7 mouse cellular contexts compared by ENCODE assay signal in the genomic region with DNA sequence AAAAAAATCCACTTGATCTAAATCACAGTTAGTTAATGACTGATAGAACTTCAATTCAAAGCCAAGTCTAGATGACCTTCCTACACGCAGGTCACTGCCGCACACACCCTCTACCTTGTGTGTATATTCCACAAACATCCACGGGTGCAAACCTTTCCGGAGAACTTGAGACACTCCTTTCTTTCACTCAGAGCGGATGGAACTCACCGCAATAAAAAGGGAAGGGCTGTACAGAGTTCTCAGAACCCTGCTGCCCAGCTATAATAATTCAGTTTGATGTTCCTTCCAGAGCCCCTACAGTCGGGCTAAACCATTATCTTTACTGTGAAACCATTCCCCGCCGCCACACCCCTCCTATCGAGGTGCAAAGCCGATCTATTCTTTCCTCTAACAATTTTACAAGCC. TPM values are rescaled to one million over a fixed set of nuclear protein-coding genes. Genes with fewer than 3 reads are reported as not detected.
DNase-seq lines count a peak whose midpoint lies in the region; ATAC-seq and TF ChIP-seq lines count a peak whose summit lies in the region.

No protein-coding gene starts in this region.

- in situ Hi-C loops in CH12.LX (cut with MboI; ENCODE audit: low pct_ligation_motif_present, low pct_unique_long_range_greater_than_20kb, low sequenced_read_pairs): loop anchor here (5.0 to 10.0 kb wide), 2 partner anchors 36 to 93 kb away; no protein-coding TSS in a partner anchor

- H3K9me3 ChIP-seq in CH12.LX (replicated peaks; ENCODE audit: low read length): no peaks in the 10 kb centered on the region
- H3K9me3 ChIP-seq in forebrain, embryonic 12.5 days: no peaks in the 10 kb centered on the region
- no peaks in the 10 kb centered on the region for H3K9me3 ChIP-seq in midbrain, postnatal 0 days (ENCODE audit: low read length)

- no peak for TF ChIP-seq CTCF in CH12.LX (conservative IDR thresholded peaks at IDR 0.05 in 1 of 2, IDR thresholded peaks at IDR 0.05 in 1 of 2; ENCODE audit: low read depth in 2 of 2, low read length in 2 of 2)
- TF ChIP-seq CTCF in midbrain, postnatal 0 days (IDR thresholded peaks at IDR 0.05): no peak

- H3K4me2 ChIP-seq in CH12.LX (ENCODE audit: insufficient read depth, low read depth, poor library complexity, severe bottlenecking): peak overlapping the region; percentile 54
- peak overlapping the region; percentile 75 for H3K4me2 ChIP-seq in forebrain, embryonic 12.5 days
- peak overlapping the region; percentile 70 for H3K4me2 ChIP-seq in midbrain, postnatal 0 days (ENCODE audit: low read depth, low read length, poor library complexity, severe bottlenecking)

- no peak for TF ChIP-seq RAD21 in CH12.LX (IDR thresholded peaks at IDR 0.05; ENCODE audit: low read depth, low read length)

- DNase-seq in 416B (ENCODE audit: low read depth) (peak; percentile 56), CH12.LX (ENCODE audit: extremely low read depth) (peak; percentile 15)
- peak; percentile 33 for DNase-seq in kidney, postnatal 36 days
- no peak for DNase-seq in midbrain, postnatal 0 days (ENCODE audit: low spot score)
- DNase-seq in gastrocnemius, postnatal 36 days: no peak
- no peak for DNase-seq in retina, postnatal 1 day

- dilution Hi-C loops in CH12.LX (cut with MboI; ENCODE audit: extremely low pct_ligation_motif_present, extremely low pct_unique_long_range_greater_than_20kb, low sequenced_read_pairs): no loop called here

- H3K27ac ChIP-seq in CH12.LX (ENCODE audit: insufficient read depth, low read depth): no peak overlapping the region
- H3K27ac ChIP-seq in forebrain, embryonic 12.5 days: no peak overlapping the region
- peak overlapping the region; percentile 79 for H3K27ac ChIP-seq in midbrain, postnatal 0 days (ENCODE audit: low read depth, low read length)

- peak overlapping the region; percentile 73 to 99 (median 87) for H3K4me3 ChIP-seq in CH12.LX (replicated peaks in 1 of 3; ENCODE audit: low read depth in 2 of 3, low read length in 2 of 3, poor library complexity in 1 of 3)
- H3K4me3 ChIP-seq in forebrain, embryonic 12.5 days (replicated peaks): peak overlapping the region; percentile 92
- H3K4me3 ChIP-seq in midbrain, postnatal 0 days (ENCODE audit: low read depth, low read length): peak overlapping the region; percentile 88

- no peak for TF ChIP-seq EP300 in CH12.LX (IDR thresholded peaks at IDR 0.05; ENCODE audit: low read length)

- 20% methylated on average over 11 of the region's 11 CpGs for WGBS in forebrain, embryonic 12.5 days
- WGBS in midbrain, postnatal 0 days: 10% methylated on average over 11 of the region's 11 CpGs

- no peaks in the 10 kb centered on the region for H3K36me3 ChIP-seq in CH12.LX (replicated peaks in 1 of 2; ENCODE audit: control insufficient read depth in 1 of 2, insufficient read depth in 1 of 2, low read length in 1 of 2)
- H3K36me3 ChIP-seq in forebrain, embryonic 12.5 days (replicated peaks): no peaks in the 10 kb centered on the region
- no peaks in the 10 kb centered on the region for H3K36me3 ChIP-seq in midbrain, postnatal 0 days (ENCODE audit: insufficient read depth, low read length)

- TF ChIP-seq POLR2A in CH12.LX (IDR thresholded peaks at IDR 0.05; ENCODE audit: low read depth, low read length): no peak

- no peaks in the 10 kb centered on the region for H3K27me3 ChIP-seq in CH12.LX (replicated peaks)
- H3K27me3 ChIP-seq in forebrain, embryonic 12.5 days: no peaks in the 10 kb centered on the region; the same call in 1 of the 2 replicates
- no peaks in the 10 kb centered on the region for H3K27me3 ChIP-seq in midbrain, postnatal 0 days (ENCODE audit: insufficient read depth, low read length)

- intact Hi-C loops in gastrocnemius, postnatal 36 days (cut with DNase I): no loop called here

- H3K9ac ChIP-seq in CH12.LX (ENCODE audit: insufficient read depth, low read depth): peak overlapping the region; percentile 83
- peak overlapping the region; percentile 86 for H3K9ac ChIP-seq in forebrain, embryonic 12.5 days
- peak overlapping the region; percentile 85 for H3K9ac ChIP-seq in midbrain, postnatal 0 days (replicated peaks; ENCODE audit: low read length, poor library complexity, severe bottlenecking)

- peaks cover 5 to 38% of the 10 kb centered on the region in 2 experiments for H3K4me1 ChIP-seq in CH12.LX (ENCODE audit: control insufficient read depth in 1 of 2, insufficient read depth in 2 of 2)
- H3K4me1 ChIP-seq in forebrain, embryonic 12.5 days: peaks cover 22% of the 10 kb centered on the region
- H3K4me1 ChIP-seq in midbrain, postnatal 0 days (ENCODE audit: insufficient read depth, low read length): peaks cover 5% of the 10 kb centered on the region

- H3K79me2 ChIP-seq in CH12.LX (replicated peaks; ENCODE audit: control insufficient read depth, extremely low read depth, insufficient read depth, poor library complexity, severe bottlenecking): peaks cover 17% of the 10 kb centered on the region

- ATAC-seq in forebrain, embryonic 12.5 days (ENCODE audit: low FRiP score): no peak
- 0 out of 2 replicates have a peak, but pooled peaks have one; percentile 24 for ATAC-seq in midbrain, postnatal 0 days (ENCODE audit: low FRiP score)

TF ChIP-seq in CH12.LX, 34 proteins besides CTCF, POLR2A, EP300 and RAD21:
- no peak for TF ChIP-seq USF1 (IDR thresholded peaks at IDR 0.05; ENCODE audit: low read depth, low read length)
- no peak for TF ChIP-seq ELF1 (IDR thresholded peaks at IDR 0.05; ENCODE audit: low read depth, low read length)
- TF ChIP-seq JUND (conservative IDR thresholded peaks at IDR 0.05; ENCODE audit: low read depth, low read length): no peak
- no peak for TF ChIP-seq USF2 (conservative IDR thresholded peaks at IDR 0.05; ENCODE audit: low read depth, low read length)
- TF ChIP-seq MAFK (IDR thresholded peaks at IDR 0.05; ENCODE audit: insufficient replicate concordance, low read length): no peak
- TF ChIP-seq PAX5 (IDR thresholded peaks at IDR 0.05; ENCODE audit: low read length): no peak
- no peak for TF ChIP-seq HCFC1 (IDR thresholded peaks at IDR 0.05; ENCODE audit: low read depth, low read length)
- TF ChIP-seq ZNF384 (IDR thresholded peaks at IDR 0.05; ENCODE audit: low read depth, low read length): no peak
- no peak for TF ChIP-seq KAT2A (IDR thresholded peaks at IDR 0.05; ENCODE audit: insufficient replicate concordance, low read length)
- TF ChIP-seq ZMIZ1 (IDR thresholded peaks at IDR 0.05; ENCODE audit: low read depth, low read length): no peak
- no peak for TF ChIP-seq MYC (IDR thresholded peaks at IDR 0.05; ENCODE audit: low read depth, low read length)
- TF ChIP-seq NRF1 (IDR thresholded peaks at IDR 0.05; ENCODE audit: low read depth, low read length): no peak
- TF ChIP-seq TCF12 (IDR thresholded peaks at IDR 0.05; ENCODE audit: low read depth, low read length): no peak

RNA-seq across cellular contexts. Expression of gene Gne, which starts 12.2 kb away (rescaled TPM):
- total RNA-seq in CH12.LX (2012; rRNA removed) (31.6 and 37.1 TPM in 2 replicates), CH12.LX (2014; rRNA removed) (23.6 and 35.3 TPM in 2 replicates)
- 34.4 and 35.5 TPM in 2 replicates for polyA plus RNA-seq in CH12.LX (2012; ENCODE audit: insufficient read length, low read depth)
- 20.1 and 21.2 TPM in 2 replicates for polyA plus RNA-seq in forebrain, embryonic 12.5 days (2016; fragmentation: Nextera tagmentation; extraction: Ambion mirVana)
- total RNA-seq in midbrain, postnatal 0 days (2014; rRNA removed): 37.6 and 42.4 TPM in 2 replicates
- 26.8 and 27.7 TPM in 2 replicates for polyA plus RNA-seq in midbrain, postnatal 0 days (2015; fragmentation: Nextera tagmentation; extraction: Ambion mirVana)
- total RNA-seq in gastrocnemius, postnatal 36 days (2021): 10 to 100 TPM in 1 of 2 experiments, 1 to 10 TPM in 1; 8.1 to 11.8 TPM

Comparison
In these comparisons a context has a peak if more than half of its experiments do, and no peak if none do; other contexts are left out.
1. DNase-seq: peak in 416B (single experiment), CH12.LX (single experiment) and kidney, postnatal 36 days (2 of 2); none in midbrain, postnatal 0 days (single experiment), gastrocnemius, postnatal 36 days (0 of 2) and retina, postnatal 1 day (single experiment).
2. Peak in every context shown above with its lines, with median percentiles within 50 percentile points of each other: H3K4me2 ChIP-seq, H3K4me3 ChIP-seq and H3K9ac ChIP-seq.